Mouse (Mus musculus): ENCODE measurements at regions not wholly inside any gene's neighbourhood (a gene's known extent, or its start where the extent isn't known, plus 50 kb on each side); places are given as distances from the start of the nearest gene placed in this dataset.

GRCm38 (mm10) chr13:31166286-31166685 is 192.3 kb downstream of the Gm5447 start:
- no peak for DNase-seq (ENCODE audit: low spot score)

DNA sequence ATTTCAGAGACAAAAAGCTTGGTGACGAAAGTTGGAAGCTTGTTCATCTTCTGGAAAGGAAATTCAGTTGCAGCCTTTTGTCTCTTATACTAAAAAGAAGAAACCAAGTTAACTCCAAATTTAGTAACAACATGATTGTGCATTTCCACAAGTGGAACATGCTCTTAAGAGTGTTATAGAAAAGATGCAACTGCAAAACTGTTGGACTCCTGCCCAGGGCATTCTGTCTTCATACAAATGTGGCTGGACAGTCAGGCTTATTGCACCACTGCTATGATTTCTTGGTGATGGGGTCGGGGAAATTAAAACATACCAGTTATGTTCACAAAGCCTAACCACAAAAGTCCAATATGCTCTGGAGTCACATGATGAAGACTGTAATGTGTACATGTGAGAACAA is 194.8 kb downstream of the Gm5447 start:
- no peak for DNase-seq (ENCODE audit: low spot score)

DNA sequence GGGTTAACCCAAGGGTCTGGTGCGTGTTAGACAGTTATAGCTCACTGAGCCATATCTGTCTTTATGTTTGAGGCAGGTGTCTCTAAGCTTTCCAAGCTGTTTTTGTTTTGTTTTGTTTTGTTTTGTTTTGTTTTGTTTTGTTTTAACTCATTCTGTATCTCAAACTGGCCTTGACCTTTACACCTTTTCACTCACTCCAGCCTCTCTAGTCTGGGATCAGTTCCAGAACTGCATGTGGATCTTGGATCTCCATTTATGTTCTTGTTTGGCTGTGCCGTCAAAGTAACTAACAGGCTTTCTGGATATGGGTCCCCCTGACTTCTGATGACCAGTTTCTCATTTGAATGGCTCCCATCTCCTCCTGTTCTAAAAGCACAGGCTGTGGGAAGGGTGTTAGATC is 197.7 kb downstream of the Gm5447 start:
- no peak for DNase-seq (ENCODE audit: low spot score)

DNA sequence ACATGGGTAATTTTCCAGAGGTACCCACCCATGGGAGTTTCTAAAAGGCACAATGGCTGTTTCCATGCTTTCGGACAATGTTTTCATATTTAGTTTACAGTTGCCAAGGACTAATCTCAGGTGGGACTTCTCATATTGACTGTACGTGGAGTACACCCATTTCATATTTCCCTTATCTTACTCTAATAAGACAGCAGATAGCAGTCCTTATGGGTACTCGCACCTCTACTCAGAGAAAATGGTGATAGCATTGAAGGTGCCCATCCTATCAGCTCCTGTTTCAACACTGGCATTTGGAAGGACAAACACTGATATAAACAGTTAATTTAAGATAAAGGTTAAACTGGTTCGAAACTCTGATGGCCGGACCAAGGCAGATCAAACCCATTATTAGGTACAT is 198.6 kb downstream of the Gm5447 start:
- no peak for DNase-seq (ENCODE audit: low spot score)

GRCm38 (mm10) chr13:31177999-31178783 is 204.2 kb downstream of the Gm5447 start:
- no peak for DNase-seq (ENCODE audit: low spot score)

- no peak for DNase-seq (ENCODE audit: low spot score)
Measured at GRCm38 (mm10) chr13:31178964-31179363, 205.0 kb downstream of the Gm5447 start.

GRCm38 (mm10) chr13:31179407-31180001 is 205.5 kb downstream of the Gm5447 start:
- no peak for DNase-seq (ENCODE audit: low spot score)

- DNase-seq (ENCODE audit: low spot score) = no peak
Measured at GRCm38 (mm10) chr13:31181530-31181929, 207.5 kb downstream of the Gm5447 start.

DNA sequence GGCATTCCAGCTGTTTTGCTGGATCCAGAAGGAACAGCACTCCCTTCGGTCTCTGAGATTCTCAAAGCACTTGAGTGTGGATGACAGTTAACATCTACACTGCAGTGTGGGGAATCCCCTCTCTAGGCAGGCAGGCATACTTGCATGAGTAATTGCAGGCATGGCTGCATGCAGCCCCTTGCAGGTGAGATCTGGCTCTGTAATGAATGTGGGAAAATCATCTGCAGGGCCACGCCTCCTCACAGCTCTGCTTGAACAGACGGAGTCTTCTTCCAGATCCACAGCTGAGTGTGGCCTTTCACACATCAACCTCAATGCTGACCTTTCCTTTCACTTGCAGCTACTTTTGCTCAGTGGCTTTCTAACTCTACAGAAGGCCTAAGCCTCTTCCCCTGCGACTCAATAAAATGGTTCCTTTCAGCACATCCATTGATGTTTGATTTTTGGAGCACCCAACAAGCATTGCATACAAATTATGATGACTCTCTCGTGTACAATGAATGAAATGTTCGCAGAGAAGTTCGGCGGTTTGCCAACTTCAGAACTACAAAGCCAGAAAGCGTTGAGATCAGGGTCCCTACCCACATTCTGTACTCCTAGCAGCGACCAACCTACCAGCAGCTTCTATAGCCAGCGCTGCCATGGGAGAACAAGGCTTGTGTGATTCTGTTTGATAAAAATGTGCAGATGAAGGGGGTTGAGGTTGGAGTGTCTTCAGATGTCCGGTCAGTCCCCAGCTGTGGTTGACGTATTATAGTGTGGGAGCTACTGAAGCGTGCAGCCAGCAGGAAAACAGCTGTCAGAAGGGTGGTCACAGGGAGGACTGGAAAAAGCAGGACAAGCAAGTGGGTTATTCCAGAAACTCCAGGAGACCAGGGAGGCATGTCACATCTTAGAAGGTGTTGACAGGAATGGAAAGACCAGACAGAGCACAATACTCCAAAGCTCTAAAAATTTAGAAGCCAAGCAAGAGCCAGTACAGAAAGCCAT is 211.1 kb downstream of the Gm5447 start:
- no peak for DNase-seq (ENCODE audit: low spot score)

- DNase-seq (ENCODE audit: low spot score) = no peak
Measured at GRCm38 (mm10) chr13:31186805-31187589, 213.0 kb downstream of the Gm5447 start.

DNA sequence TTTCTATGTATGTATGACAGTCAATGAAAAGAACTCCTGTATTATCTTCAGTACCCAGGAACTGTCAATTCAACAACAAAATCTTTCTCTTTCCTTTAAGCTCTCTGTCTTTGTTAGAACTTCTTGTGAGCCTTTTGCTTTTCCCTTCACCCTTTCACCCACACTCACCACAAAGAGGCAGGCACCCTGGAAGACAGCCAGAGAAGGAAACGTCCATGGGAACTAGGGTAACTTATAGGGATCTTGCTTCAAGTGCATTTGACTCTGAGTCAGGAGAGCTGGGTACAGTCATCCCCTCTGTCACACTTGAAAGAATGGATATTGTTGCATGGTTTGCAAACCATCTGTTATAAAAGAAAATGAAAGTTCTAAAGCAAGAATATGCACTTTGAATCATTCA is 215.1 kb downstream of the Gm5447 start:
- DNase-seq (ENCODE audit: low spot score) = no peak

- DNase-seq (ENCODE audit: low spot score) = no peak
Measured at GRCm38 (mm10) chr13:31190036-31190435, 216.0 kb downstream of the Gm5447 start.

DNA sequence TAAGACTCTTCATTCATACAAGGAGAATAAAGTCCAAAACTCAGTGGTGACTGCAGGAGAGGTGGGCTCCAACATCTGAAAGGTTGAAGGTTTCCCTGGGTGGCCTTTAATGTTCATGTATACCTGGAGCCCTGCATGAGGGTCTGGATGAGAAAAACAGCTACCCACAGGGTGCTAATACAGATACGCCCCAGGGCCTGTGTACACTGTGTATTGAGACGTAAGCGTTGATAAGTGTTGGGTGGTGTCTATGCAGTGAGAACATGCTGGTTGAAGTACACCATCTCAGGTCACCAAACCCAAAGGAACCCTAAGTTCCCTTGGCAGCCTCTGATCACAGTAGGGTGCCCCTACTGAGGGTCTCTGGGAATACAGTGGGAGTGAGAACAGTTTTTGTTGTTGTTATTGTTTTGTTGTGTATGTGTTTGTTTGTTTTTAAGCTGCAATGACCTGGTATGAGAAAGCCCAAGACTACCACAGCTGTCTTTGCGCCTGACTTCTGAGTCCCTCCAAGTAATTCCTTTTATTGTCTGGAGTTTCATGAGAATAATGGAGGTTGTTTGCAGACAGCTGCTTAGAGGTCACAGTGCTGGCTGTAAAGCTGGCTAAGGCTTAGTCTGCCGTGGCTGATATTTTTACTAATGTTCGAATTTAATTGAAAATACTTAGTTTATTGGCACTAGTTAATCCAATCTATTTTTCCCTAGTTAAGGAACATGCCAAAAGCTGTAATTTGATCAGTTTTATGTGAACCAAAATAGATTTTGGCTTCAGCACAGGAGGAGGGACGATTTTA is 217.5 kb downstream of the Gm5447 start:
- no peak for DNase-seq (ENCODE audit: low spot score)

- no peak for DNase-seq (ENCODE audit: low spot score)
Measured at GRCm38 (mm10) chr13:31194971-31195370, 221.0 kb downstream of the Gm5447 start.

GRCm38 (mm10) chr13:31196546-31196945 is 222.5 kb downstream of the Gm5447 start:
- DNase-seq (ENCODE audit: low spot score) = no peak

DNA sequence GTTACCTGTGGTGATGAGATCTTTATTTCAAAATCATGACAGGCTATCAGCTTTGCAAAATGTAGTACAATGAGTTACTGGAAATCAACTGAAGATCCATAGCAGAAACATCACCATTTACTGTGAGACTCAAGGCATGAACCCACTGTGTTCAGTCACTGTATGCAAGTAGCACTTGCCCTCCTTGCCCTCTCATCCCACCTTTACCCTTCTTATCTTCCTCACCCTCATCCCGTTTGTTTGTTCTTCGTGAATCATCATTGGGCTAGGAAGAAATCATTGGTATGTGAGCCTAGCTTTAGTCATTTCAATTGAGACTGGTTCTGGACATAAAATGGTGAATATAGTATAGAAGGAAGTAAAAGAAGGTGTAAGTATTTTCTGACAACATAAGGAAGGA is 223.6 kb downstream of the Gm5447 start:
- no peak for DNase-seq (ENCODE audit: low spot score)

GRCm38 (mm10) chr13:31199384-31199783 is 225.4 kb downstream of the Gm5447 start:
- DNase-seq (ENCODE audit: low spot score) = no peak

DNA sequence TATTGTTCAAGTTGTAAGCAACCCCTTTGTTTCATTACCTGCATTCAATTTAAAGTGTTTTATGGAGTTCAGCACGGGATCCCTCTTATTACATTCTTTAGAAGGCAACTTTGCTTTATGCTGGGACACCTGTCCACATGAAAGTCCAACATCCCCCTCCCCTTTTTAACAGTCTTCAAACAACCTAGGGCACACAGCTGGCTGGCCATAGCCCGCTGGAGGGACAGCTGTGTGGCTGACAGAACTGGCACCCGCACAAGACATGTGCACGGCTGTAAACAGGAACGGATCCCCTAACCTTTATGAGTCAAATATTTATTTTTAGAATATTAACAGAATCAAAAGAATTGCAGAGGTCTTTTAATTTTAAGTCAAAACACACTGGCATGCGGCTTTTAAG is 230.1 kb downstream of the Gm5447 start:
- no peak for DNase-seq (ENCODE audit: low spot score)

GRCm38 (mm10) chr13:31206381-31206780 is 232.4 kb downstream of the Gm5447 start:
- DNase-seq (ENCODE audit: low spot score) = no peak

DNA sequence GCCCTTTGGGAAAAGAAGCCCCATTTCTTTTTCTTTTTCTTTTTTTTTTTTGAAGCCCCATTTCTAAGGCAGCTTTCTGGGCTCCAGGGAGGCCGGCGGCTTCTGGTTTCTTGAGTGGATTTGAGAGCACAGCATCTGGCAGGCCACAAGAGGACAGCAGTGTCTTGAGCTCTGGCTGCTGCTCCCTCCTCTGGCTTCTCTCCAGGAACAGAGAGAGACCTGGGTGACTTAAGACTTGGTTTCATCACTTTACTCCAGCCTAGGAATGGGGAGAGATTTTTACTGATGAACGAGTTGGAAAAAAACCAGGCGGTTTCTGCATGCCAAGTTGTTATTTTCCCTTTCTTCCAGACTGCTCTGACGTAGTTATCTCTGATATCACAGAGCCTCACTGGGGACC is 233.7 kb downstream of the Gm5447 start:
- DNase-seq (ENCODE audit: low spot score) = peak; percentile 77

- DNase-seq (ENCODE audit: low spot score) = no peak
Measured at GRCm38 (mm10) chr13:31223016-31223415, 249.0 kb downstream of the Gm5447 start.

Data from urinary bladder, postnatal 14 days (tissue).